Mouse (Mus musculus) embryonic fibroblast, embryonic 13.5 days (primary cell): ENCODE data around the gene Glra4.

ENCODE experiments used
- CTCF ChIP-seq: IDR thresholded peaks from 2 replicates; pipeline ENCODE4 v1.5.1; 2011; ENCODE audit warnings: mild to moderate bottlenecking, control low read depth, low read length, moderate library complexity, borderline replicate concordance; ENCODE audit not compliant: insufficient read depth
- POLR2A ChIP-seq: IDR thresholded peaks from 2 replicates; pipeline ENCODE4 v1.6.1; 2011; ENCODE audit warnings: low read depth, mild to moderate bottlenecking, control low read depth, low read length, moderate library complexity

DNA sequence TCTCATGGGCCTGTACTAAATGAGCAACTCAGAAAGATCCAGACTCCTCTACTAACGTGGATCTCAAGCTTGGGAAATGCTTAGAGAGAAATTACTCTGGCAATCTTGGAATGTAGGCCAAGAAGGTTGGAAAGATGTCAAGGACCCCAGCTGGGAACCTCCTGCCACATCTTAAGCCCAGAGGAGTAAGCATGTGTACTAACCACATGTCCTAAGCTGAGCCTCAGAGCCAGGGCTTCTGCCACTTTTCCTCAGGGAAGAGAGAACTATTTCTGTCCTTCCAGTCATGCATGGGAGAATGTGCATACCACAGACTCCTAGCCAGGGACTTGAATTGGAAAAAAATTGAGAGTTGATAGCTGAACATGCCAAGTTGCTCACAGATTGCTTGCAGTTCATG is 6.9 kb downstream of the Glra4 start:
- TF ChIP-seq POLR2A (no peak), CTCF (no peak)
